Mouse (Mus musculus) heart, adult 8-10 months (tissue): ENCODE measurements around the gene Adam4. TPM values are rescaled to one million over a fixed set of nuclear protein-coding genes. Genes with fewer than 3 reads are reported as not detected.
"Not testable (repeated sequence)": the region's sequence is repeated elsewhere in the genome, so short reads cannot be mapped to it uniquely, and the experiment has no call there.

ENCODE experiments used
- DNase-seq: peaks from one replicate; pipeline ENCODE4 v3.0.0; 2022; ENCODE audit warnings: low spot score
- total RNA-seq, 4 experiments: library from RNA; stranded (reverse); gene quantifications; 2 replicates each; pipeline ENCODE4 v1.2.4; 2022

Adam4 gene
- 1 to 10 TPM in 1 of 4 experiments, under 1 TPM in 3; 0.60 to 1.1 (median 0.68) TPM for total RNA-seq

GRCm38 (mm10) chr12:81421846-81422245, at the start of gene Adam4:
Gene Adam4 (minus strand): TSS chr12:81421946.
- DNase-seq = no peak

DNA sequence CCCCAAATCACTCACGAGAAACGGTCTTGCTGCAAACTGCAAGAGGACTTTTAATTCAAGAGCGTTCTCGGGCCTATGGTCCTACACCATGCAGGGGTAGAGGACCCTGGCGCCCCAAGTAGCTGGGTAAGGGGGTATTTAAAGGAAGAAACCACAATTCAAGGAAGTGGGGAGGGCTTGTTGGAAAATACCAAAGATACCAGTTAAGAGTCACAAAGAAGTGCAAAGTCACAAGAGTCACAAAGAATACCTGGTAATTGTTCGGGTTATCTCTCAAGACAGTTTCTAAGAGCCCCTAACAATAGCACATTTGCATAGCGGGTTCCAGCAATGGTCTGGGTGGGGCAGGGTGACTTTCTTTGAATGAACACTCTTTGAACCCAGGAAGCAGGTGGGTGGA, 37.3 kb upstream of the Adam4 start:
- not testable (repeated sequence) for DNase-seq

GRCm38 (mm10) chr12:81438985-81439384, 17.2 kb upstream of the Adam4 start:
- not testable (repeated sequence) for DNase-seq

GRCm38 (mm10) chr12:81434778-81435177, 13.0 kb upstream of the Adam4 start:
- not testable (repeated sequence) for DNase-seq

GRCm38 (mm10) chr12:81413211-81413610, 8.5 kb downstream of the Adam4 start:
- no peak for DNase-seq

GRCm38 (mm10) chr12:81408966-81409365, 12.8 kb downstream of the Adam4 start:
- no peak for DNase-seq

- DNase-seq = peak; percentile 38
These were observed 19.6 kb downstream of the Adam4 start for GRCm38 (mm10) chr12:81402187-81402586.

GRCm38 (mm10) chr12:81379364-81379763, 42.4 kb downstream of the Adam4 start, which contains the start of gene Gm4787:
Gene Gm4787 (minus strand): TSS chr12:81379464.
- not testable (repeated sequence) for DNase-seq

Other genes with a start within 250 kb of the Adam4 start
- under 1 TPM; 0.16 to 0.20 (median 0.16) TPM for gene Slc8a3, start 88.8 kb downstream of the Adam4 start, total RNA-seq
- gene Gm4787, start 42.5 kb downstream of the Adam4 start, total RNA-seq = under 1 TPM; 0.50 to 0.89 (median 0.61) TPM
- 10 to 100 TPM; 59.2 to 68.2 (median 63.6) TPM for gene Cox16, start 63.2 kb upstream of the Adam4 start, total RNA-seq
- 10 to 100 TPM; 40.0 to 48.0 (median 46.3) TPM for gene Gm20498, start 111.0 kb upstream of the Adam4 start, total RNA-seq
- gene Synj2bp, start 111.0 kb upstream of the Adam4 start, total RNA-seq = 10 to 100 TPM; 36.2 to 45.1 (median 40.3) TPM
- under 1 TPM in 1 of 4 experiments, not detected in 3; 0.11 TPM for gene Adam21, start 146.5 kb upstream of the Adam4 start, total RNA-seq
- 10 to 100 TPM; 11.8 to 17.6 (median 14.8) TPM for gene Med6, start 173.1 kb upstream of the Adam4 start, total RNA-seq
- 1 to 10 TPM; 1.2 to 2.2 (median 1.8) TPM for gene Ttc9, start 209.3 kb upstream of the Adam4 start, total RNA-seq